Mouse (Mus musculus) liver, embryonic 11.5 days (tissue): ENCODE data around the gene Sh3pxd2a. TPM values are rescaled to one million over a fixed set of nuclear protein-coding genes. Genes with fewer than 3 reads are reported as not detected.

Experiments
- ATAC-seq: fragments of 200-750 bp; cut with Nextera tagmentation; replicated peaks from 2 replicates; pipeline ENCODE4 v1.8.0; 2017; ENCODE audit warnings: moderate number of reproducible peaks, mild to moderate bottlenecking, moderate TSS enrichment, moderate library complexity; ENCODE audit not compliant: low FRiP score
- DNase-seq: peaks from one replicate; pipeline ENCODE4 v3.0.0-alpha.2; 2017; ENCODE audit warnings: low spot score
- H3K27ac ChIP-seq: fragments of 300-500 bp; sonication (generic); 2 replicates; pipeline ENCODE4 v1.5.1; 2014; ENCODE audit warnings: mild to moderate bottlenecking, low read depth, low read length, control low read depth
- H3K27me3 ChIP-seq: fragments of 300-500 bp; sonication (generic); replicated peaks from 2 replicates; pipeline ENCODE4 v1.6.1; 2014; ENCODE audit warnings: low read length, mixed read lengths; ENCODE audit not compliant: control insufficient read depth, insufficient read depth
- H3K36me3 ChIP-seq: fragments of 300-500 bp; sonication (generic); 2 replicates; pipeline ENCODE4 v1.6.1; 2014; ENCODE audit warnings: mild to moderate bottlenecking, low read length, moderate library complexity, mixed read lengths; ENCODE audit not compliant: control insufficient read depth, insufficient read depth
- H3K4me1 ChIP-seq: fragments of 300-500 bp; sonication (generic); replicated peaks from 2 replicates; pipeline ENCODE4 v1.6.1; 2014; ENCODE audit warnings: low read length, mixed read lengths; ENCODE audit not compliant: control insufficient read depth, insufficient read depth
- H3K4me2 ChIP-seq: fragments of 300-500 bp; sonication (generic); 2 replicates; pipeline ENCODE4 v1.6.1; 2014; ENCODE audit warnings: mild to moderate bottlenecking, control low read depth, moderate library complexity
- H3K4me3 ChIP-seq: fragments of 300-500 bp; sonication (generic); 2 replicates; pipeline ENCODE4 v1.5.1; 2014; ENCODE audit warnings: low read depth, low read length, control low read depth
- H3K9ac ChIP-seq: fragments of 300-500 bp; sonication (generic); 2 replicates; pipeline ENCODE4 v1.6.1; 2014; ENCODE audit warnings: low read depth, low read length, control low read depth
- H3K9me3 ChIP-seq: fragments of 300-500 bp; sonication (generic); 2 replicates; pipeline ENCODE4 v1.6.1; 2016; ENCODE audit warnings: low read length, inconsistent platforms, mixed read lengths; ENCODE audit not compliant: control insufficient read depth
- WGBS: fragments of 180-500 bp; shearing (Covaris S2); extraction: QIAGEN DNeasy Blood & Tissue Kit; methylation state at CpG from one replicate; pipeline ENCODE4 v1.1.7; 2014; 5-methylcytosine and 5-hydroxymethylcytosine counted together
- polyA plus RNA-seq: library from polyadenylated mRNA; unstranded; fragments of >200 nt; fragmentation: Nextera tagmentation; extraction: Ambion mirVana; gene quantifications from 2 replicates; pipeline ENCODE4 v1.2.1, GENCODE M21; 2014

Gene Sh3pxd2a
- polyA plus RNA-seq, 1 experiment from 2014 or later = 3.6 TPM

DNA sequence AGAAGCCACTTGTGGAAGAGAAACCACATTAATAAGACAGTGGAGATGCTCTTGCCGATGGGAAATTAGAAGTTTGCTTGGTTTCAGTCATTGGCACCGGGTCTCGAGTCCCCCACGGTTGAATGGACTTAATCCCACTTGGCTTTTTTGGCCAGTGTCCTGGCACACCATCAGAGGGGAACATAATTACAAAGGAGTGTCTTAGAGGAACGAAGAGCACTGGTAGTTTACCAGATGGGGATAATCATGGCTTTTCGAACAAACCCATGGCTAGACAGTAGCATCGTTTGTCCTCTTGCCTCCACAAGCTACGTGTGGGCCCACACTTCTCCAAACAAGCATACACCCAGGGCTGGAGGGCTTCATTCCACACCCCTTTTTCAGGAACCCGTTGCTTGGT is 33.1 kb upstream of the Sh3pxd2a start:
- Histone ChIP-seq H3K27ac (no peak overlapping the region), H3K9me3 (no peaks in the 10 kb centered on the region), H3K36me3 (no peaks in the 10 kb centered on the region), H3K27me3 (no peaks in the 10 kb centered on the region), H3K4me3 (no peak overlapping the region), H3K9ac (no peak overlapping the region), H3K4me2 (no peak overlapping the region), H3K4me1 (no peaks in the 10 kb centered on the region)
- ATAC-seq (no peak), DNase-seq (no peak)
- WGBS = 87% methylated on average over 9 of the region's 9 CpGs

DNA sequence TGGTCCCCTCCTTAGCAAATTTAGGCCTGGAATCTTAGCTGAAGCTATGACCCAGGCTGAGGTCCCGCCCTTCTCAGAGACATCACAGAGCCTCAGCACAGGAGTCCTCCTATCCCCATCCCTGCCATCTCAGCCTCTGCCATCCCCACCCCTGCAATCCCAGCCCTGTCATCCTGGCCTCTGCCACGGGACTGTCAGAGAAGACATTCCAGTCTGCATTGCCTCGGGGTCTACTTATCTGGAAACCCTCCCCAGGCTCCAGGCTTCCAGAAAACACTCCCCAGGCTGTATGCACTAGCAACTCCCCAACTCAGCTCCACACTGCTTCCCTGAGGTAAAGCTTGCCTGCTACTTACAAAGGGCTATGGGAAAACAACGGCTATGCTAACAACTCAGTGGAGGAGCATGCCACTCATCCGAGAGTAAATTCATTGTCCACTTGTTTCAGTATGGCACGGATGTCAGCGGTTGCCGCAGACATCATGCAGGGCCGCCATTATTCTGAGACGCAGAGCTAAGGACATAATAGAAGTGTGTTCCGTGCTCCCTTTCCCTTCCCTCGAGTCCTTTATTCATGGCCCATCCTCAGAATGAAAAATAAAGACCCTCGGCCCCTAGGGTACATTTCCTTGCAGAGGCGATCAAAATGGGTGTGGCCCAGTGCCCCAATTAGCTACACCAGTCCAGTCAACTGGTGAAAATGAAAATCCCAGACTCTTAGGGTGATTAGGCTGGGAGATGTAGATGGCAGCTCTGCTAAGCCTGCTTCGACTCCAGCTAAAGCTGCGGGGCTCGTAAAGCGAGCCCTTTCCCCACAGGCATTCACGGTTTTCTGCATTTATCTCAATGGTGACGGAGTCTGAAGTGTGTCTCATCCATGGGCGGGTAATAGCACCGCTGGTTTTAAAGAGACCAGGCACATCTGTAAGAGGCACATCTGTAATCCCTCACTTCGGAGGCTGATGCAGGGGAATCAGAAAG is 29.1 kb upstream of the Sh3pxd2a start:
- H3K27ac ChIP-seq = no peak overlapping the region
- no peaks in the 10 kb centered on the region for H3K36me3 ChIP-seq
- DNase-seq = no peak
- no peaks in the 10 kb centered on the region for H3K4me1 ChIP-seq
- H3K4me2 ChIP-seq = no peak overlapping the region
- H3K4me3 ChIP-seq = no peak overlapping the region
- no peak overlapping the region for H3K9ac ChIP-seq
- ATAC-seq = no peak
- no peaks in the 10 kb centered on the region for H3K27me3 ChIP-seq
- WGBS = 72% methylated on average over 23 of the region's 23 CpGs
- no peaks in the 10 kb centered on the region for H3K9me3 ChIP-seq

DNA sequence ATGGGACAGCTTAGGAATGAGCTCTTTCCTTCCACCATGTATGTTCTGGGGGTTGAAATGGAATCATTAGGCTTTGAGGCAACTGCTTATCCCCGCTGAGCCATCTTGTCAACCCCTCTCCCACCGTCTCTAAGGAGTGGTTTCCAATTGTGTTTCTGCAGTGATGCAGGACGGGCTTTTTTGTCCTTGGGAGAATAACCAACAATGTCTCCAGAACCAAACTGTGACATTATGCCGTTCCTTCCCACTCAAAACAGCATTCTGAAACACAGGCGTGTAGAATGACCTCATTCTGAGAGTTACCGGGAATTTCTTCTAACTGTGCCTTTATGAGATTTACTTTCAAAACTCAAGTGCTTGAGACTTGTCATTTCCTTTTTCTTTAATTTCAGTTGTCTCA is 28.2 kb upstream of the Sh3pxd2a start:
- WGBS = 85% methylated on average over 6 of the region's 6 CpGs
- Histone ChIP-seq H3K9ac (no peak overlapping the region), H3K27me3 (no peaks in the 10 kb centered on the region), H3K36me3 (no peaks in the 10 kb centered on the region), H3K27ac (no peak overlapping the region), H3K9me3 (no peaks in the 10 kb centered on the region), H3K4me2 (no peak overlapping the region), H3K4me1 (no peaks in the 10 kb centered on the region), H3K4me3 (no peak overlapping the region)
- ATAC-seq (no peak), DNase-seq (no peak)

DNA sequence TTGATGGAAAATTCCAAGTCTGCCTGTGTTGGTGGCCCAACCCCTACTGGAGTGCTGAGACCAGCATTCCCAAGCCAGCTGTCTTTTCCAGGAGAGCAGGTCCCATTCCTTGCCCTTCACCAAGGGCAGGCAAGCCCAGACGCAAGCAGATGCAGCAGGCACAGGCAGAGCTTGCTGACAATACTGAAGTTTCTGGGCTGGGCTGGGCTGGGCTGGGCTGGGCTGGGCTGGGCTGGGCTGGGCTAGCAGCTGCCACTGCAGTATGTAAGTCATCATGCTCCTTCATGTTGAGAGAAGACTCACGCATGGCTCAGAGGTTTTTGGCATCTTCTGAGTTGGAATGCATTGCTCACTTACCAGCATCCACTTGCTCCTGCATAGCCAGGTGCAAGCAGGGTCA is 27.7 kb upstream of the Sh3pxd2a start:
- no peaks in the 10 kb centered on the region for H3K36me3 ChIP-seq
- ATAC-seq = no peak
- no peak overlapping the region for H3K27ac ChIP-seq
- H3K4me3 ChIP-seq = no peak overlapping the region
- H3K9ac ChIP-seq = no peak overlapping the region
- H3K4me1 ChIP-seq = no peaks in the 10 kb centered on the region
- no peak overlapping the region for H3K4me2 ChIP-seq
- H3K27me3 ChIP-seq = no peaks in the 10 kb centered on the region
- no peaks in the 10 kb centered on the region for H3K9me3 ChIP-seq
- WGBS = 86% methylated on average over 2 of the region's 2 CpGs
- DNase-seq = no peak

DNA sequence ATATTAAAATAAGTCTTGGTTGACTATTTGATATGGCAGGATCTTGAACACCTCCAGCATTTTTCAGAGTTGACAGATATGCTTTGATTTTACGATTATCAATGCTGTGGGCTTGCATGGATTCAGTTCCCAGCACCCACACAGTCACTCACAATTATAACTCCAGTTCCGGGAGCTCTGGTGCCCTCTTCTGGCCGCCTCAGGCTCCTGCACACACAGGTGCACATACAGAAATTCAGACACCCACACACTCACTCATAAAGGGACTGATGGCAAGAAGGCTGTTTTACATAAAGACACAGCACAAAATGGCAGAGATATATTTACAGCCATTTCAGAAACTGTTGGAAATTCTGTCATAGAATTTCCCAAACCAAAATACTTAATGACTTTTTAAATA is 25.0 kb upstream of the Sh3pxd2a start:
- 73% methylated on average over 3 of the region's 3 CpGs for WGBS
- Histone ChIP-seq H3K4me2 (no peak overlapping the region), H3K27ac (no peak overlapping the region), H3K9ac (no peak overlapping the region), H3K9me3 (no peaks in the 10 kb centered on the region), H3K4me1 (0 out of 2 replicates have a peak, but pooled peaks cover 3% of the 10 kb centered on the region), H3K36me3 (no peaks in the 10 kb centered on the region), H3K4me3 (no peak overlapping the region), H3K27me3 (no peaks in the 10 kb centered on the region; the same call in 1 of the 2 replicates)
- ATAC-seq (no peak), DNase-seq (no peak)

DNA sequence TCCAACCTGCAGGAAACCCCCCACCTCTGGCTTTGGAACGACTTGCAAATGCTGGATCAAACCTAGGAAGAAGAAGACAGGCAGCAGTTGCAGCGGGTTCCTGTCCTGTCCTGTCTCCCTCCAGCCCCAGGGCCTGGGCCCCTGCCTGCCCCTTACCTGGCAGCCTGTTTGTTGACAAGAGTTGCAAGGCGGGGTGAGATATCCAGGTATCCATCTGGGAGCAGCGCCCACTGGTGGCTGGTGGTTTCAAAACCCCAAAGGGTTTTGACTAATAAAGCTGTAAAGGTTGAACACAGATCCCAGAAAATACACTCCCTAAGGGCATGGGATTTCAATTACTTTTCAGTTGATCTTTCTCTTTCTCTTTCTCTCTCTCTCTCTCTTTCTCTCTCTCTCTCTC is 24.0 kb upstream of the Sh3pxd2a start:
- Histone ChIP-seq H3K27me3 (no peaks in the 10 kb centered on the region; the same call in 1 of the 2 replicates), H3K9ac (no peak overlapping the region), H3K27ac (no peak overlapping the region), H3K4me1 (0 out of 2 replicates have a peak, but pooled peaks cover 3% of the 10 kb centered on the region), H3K4me2 (no peak overlapping the region), H3K36me3 (no peaks in the 10 kb centered on the region), H3K9me3 (no peaks in the 10 kb centered on the region), H3K4me3 (no peak overlapping the region)
- ATAC-seq (no peak), DNase-seq (no peak)
- 42% methylated on average over 4 of the region's 4 CpGs for WGBS

DNA sequence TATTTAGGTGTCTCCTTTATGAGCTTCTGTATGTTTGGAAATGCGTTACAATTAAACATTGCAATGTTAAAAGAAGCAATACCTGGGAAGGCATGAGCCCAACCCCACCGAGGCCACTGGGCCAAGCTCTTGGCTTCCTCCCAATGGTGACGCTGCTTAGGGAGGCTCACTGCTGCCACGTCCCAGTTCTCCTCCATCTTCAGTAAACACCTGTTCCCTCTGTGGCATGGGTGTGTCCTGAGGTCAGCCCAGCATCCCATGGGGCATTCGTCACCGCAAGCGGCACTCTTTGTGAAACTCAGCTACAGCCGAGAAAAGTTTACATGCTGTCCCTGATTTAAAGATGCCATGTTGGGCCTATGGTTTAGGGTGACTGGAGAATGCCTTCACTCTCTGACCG is 23.4 kb upstream of the Sh3pxd2a start:
- H3K4me1 ChIP-seq = 0 out of 2 replicates have a peak, but pooled peaks cover 3% of the 10 kb centered on the region
- 80% methylated on average over 9 of the region's 9 CpGs for WGBS
- H3K27me3 ChIP-seq = no peaks in the 10 kb centered on the region; the same call in 1 of the 2 replicates

DNA sequence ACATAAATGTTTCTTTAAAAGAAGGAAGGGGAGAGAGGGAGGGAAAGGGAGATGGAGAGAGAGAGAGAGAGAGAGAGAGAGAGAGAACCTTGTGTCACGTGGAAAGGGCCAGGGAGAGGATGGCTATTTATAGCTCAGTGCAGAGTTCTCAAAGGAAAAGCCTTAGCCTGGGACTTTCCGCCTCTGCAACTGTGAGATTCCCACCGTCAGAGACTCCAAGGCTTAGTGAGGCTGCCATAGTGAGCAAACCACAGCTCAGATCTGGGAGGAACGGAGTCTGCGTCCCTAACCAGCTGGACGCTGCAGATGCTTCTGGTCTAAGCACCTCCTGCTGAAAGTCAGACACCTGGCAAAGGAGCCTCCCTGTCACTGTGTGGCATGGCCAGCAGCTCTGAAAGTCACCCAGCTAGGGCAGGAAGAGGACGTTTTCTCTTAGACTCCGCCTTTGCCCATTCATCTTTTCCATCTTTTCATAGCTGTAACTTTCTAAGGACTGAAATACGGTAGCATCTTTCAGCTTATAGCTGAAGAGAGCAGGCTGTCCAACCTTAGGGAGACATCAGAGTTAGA is 21.9 kb upstream of the Sh3pxd2a start:
- Histone ChIP-seq H3K9me3 (no peaks in the 10 kb centered on the region), H3K4me2 (no peak overlapping the region), H3K27me3 (no peaks in the 10 kb centered on the region; the same call in 1 of the 2 replicates), H3K4me3 (no peak overlapping the region), H3K9ac (no peak overlapping the region), H3K36me3 (no peaks in the 10 kb centered on the region), H3K27ac (no peak overlapping the region), H3K4me1 (0 out of 2 replicates have a peak, but pooled peaks cover 3% of the 10 kb centered on the region)
- DNase-seq = no peak
- WGBS = 34% methylated on average over 9 of the region's 9 CpGs
- no peak for ATAC-seq

More for the DNA sequence above, 23.4 kb upstream of the Sh3pxd2a start:
- no peak overlapping the region for H3K9ac ChIP-seq
- H3K4me2 ChIP-seq = no peak overlapping the region
- ATAC-seq (no peak), DNase-seq (no peak)
- H3K36me3 ChIP-seq = no peaks in the 10 kb centered on the region
- H3K27ac ChIP-seq = no peak overlapping the region
- no peaks in the 10 kb centered on the region for H3K9me3 ChIP-seq
- H3K4me3 ChIP-seq = no peak overlapping the region
